Mouse (Mus musculus): Measurements from ENCODE around the gene Sash3. TPM values are rescaled to one million over a fixed set of nuclear protein-coding genes. Genes with fewer than 3 reads are reported as not detected.
A peak's percentile ranks its signal among the peaks of the same experiment; 100 is the strongest.

Sash3 gene
- polyA plus RNA-seq, 1 experiment from 2014 or later, result 2.2 TPM

- no peaks in the 10 kb centered on the region for H3K36me3 ChIP-seq
- ATAC-seq (replicated peaks; ENCODE audit: insufficient number of reproducible peaks, insufficient read depth, low FRiP score, low read depth), result no peak
- 0 out of 2 replicates have a peak, but pooled peaks cover 2% of the 10 kb centered on the region for H3K4me1 ChIP-seq (replicated peaks)
- H3K27me3 ChIP-seq, result no peaks in the 10 kb centered on the region
- H3K9me3 ChIP-seq (replicated peaks), result no peaks in the 10 kb centered on the region
- no peak overlapping the region for H3K4me2 ChIP-seq
- 57% methylated on average over 6 of the region's 6 CpGs for WGBS
- H3K4me3 ChIP-seq, result no peak overlapping the region
- no peak overlapping the region for H3K9ac ChIP-seq
- no peak overlapping the region for H3K27ac ChIP-seq
Measured at GRCm38 (mm10) chrX:48141481-48141880, 4.8 kb upstream of the Sash3 start.

- Histone ChIP-seq H3K4me3 (peak overlapping the region; percentile 35), H3K4me1 (replicated peaks) (0 out of 2 replicates have a peak, but pooled peaks cover 2% of the 10 kb centered on the region), H3K27ac (no peak overlapping the region), H3K9ac (no peak overlapping the region), H3K4me2 (peak overlapping the region; percentile 55), H3K9me3 (replicated peaks) (no peaks in the 10 kb centered on the region), H3K27me3 (no peaks in the 10 kb centered on the region), H3K36me3 (no peaks in the 10 kb centered on the region)
- 46% methylated on average over 25 of the region's 26 CpGs for WGBS
- no peak for ATAC-seq (replicated peaks; ENCODE audit: insufficient number of reproducible peaks, insufficient read depth, low FRiP score, low read depth)
Measured at GRCm38 (mm10) chrX:48143415-48144335, 2.6 kb upstream of the Sash3 start.

GRCm38 (mm10) chrX:48147226-48147625, 990 bp downstream of the Sash3 start:
- Histone ChIP-seq H3K4me3 (peak overlapping the region; percentile 11), H3K27me3 (no peaks in the 10 kb centered on the region), H3K4me1 (replicated peaks) (no peaks in the 10 kb centered on the region; the same call in 1 of the 2 replicates), H3K9ac (no peak overlapping the region), H3K27ac (0 out of 2 replicates have a peak overlapping the region, but pooled peaks have one; percentile 31), H3K4me2 (no peak overlapping the region), H3K9me3 (replicated peaks) (no peaks in the 10 kb centered on the region), H3K36me3 (no peaks in the 10 kb centered on the region)
- WGBS, result 71% methylated on average over 2 of the region's 2 CpGs
- no peak for ATAC-seq (replicated peaks; ENCODE audit: insufficient number of reproducible peaks, insufficient read depth, low FRiP score, low read depth)

DNA sequence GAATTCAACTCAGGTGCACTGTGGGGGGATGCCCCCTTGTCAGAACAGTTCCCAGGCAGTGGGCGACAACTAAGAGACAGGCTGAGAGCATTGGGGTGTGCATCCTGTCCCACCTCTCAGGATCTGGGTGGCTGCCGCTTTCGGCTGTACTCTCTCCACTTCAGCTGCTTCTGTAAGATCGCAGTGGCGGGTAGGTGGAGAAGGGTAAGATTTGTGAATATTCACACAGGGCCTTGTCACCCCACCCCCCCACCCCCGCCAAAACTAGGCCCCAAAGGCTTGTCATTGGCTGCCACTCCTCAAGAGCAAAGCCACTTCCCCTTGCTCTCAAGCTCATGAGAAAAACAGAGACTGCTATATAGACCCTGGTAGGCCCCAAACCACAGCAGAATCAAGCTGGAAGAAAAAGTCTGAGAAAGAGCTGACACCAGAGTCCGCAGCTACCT, 1.5 kb downstream of the Sash3 start:
- Histone ChIP-seq H3K9me3 (replicated peaks) (no peaks in the 10 kb centered on the region), H3K4me1 (replicated peaks) (peaks cover 3% of the 10 kb centered on the region), H3K4me2 (no peak overlapping the region), H3K27me3 (no peaks in the 10 kb centered on the region), H3K9ac (no peak overlapping the region), H3K4me3 (peak overlapping the region; percentile 7; the same call in 1 of the 2 replicates), H3K36me3 (no peaks in the 10 kb centered on the region), H3K27ac (0 out of 2 replicates have a peak overlapping the region, but pooled peaks have one; percentile 31)
- ATAC-seq (replicated peaks; ENCODE audit: insufficient number of reproducible peaks, insufficient read depth, low FRiP score, low read depth), result no peak
- 78% methylated on average over 7 of the region's 7 CpGs for WGBS

DNA sequence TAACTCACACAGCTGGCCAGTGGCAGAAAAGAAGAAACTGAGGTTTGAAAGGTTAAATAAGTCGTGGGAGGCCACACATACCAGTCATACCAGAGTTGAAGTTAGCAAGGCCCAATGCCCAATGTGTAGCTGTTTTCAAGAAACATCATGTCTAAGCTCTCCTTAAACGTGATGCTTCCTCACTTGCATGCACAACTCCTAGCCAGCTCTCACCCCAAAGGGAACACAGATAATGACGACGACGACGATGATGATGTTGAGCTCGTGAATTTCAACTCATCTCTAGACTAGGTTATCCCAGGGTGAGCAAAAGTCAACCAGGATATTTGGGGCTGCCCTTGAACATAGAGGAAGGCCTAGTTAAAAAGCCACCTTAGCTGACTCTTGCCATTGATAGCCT, 5.9 kb downstream of the Sash3 start:
- peaks cover 4% of the 10 kb centered on the region for H3K4me1 ChIP-seq (replicated peaks)
- no peak overlapping the region for H3K4me3 ChIP-seq
- H3K9ac ChIP-seq, result no peak overlapping the region
- no peak overlapping the region for H3K27ac ChIP-seq
- no peaks in the 10 kb centered on the region for H3K27me3 ChIP-seq
- no peaks in the 10 kb centered on the region for H3K36me3 ChIP-seq
- no peaks in the 10 kb centered on the region for H3K9me3 ChIP-seq (replicated peaks)
- 56% methylated on average over 7 of the region's 7 CpGs for WGBS
- H3K4me2 ChIP-seq, result no peak overlapping the region
- ATAC-seq (replicated peaks; ENCODE audit: insufficient number of reproducible peaks, insufficient read depth, low FRiP score, low read depth), result no peak

GRCm38 (mm10) chrX:48153414-48153813, 7.2 kb downstream of the Sash3 start:
- Histone ChIP-seq H3K27me3 (no peaks in the 10 kb centered on the region), H3K36me3 (no peaks in the 10 kb centered on the region), H3K9ac (no peak overlapping the region), H3K4me3 (no peak overlapping the region), H3K9me3 (replicated peaks) (no peaks in the 10 kb centered on the region), H3K4me2 (no peak overlapping the region), H3K27ac (no peak overlapping the region), H3K4me1 (replicated peaks) (peaks cover 4% of the 10 kb centered on the region)
- ATAC-seq (replicated peaks; ENCODE audit: insufficient number of reproducible peaks, insufficient read depth, low FRiP score, low read depth), result no peak
- 74% methylated on average over 2 of the region's 2 CpGs for WGBS

DNA sequence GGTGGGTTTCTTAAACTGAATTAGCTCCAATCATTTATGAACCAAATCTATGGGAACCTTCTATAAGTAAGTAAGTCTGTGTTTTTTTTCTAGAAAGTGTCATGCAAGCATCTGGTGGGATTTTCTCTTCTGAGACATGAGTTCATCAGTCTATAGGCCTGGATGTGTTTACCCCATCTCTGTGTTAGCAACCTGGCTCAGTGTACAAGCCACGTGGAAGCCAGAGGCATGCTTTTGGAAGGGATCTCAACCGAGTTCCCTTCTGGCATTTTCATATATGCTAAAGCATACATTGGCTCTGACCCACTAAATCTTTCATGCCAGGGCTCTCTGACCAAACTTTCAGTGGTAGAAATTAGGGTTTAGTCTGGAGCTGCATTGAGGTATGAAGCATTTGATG, 7.7 kb downstream of the Sash3 start:
- ATAC-seq (replicated peaks; ENCODE audit: insufficient number of reproducible peaks, insufficient read depth, low FRiP score, low read depth), result no peak
- 65% methylated on average over 2 of the region's 2 CpGs for WGBS
- H3K27ac ChIP-seq, result no peak overlapping the region
- no peak overlapping the region for H3K4me3 ChIP-seq
- peaks cover 4% of the 10 kb centered on the region for H3K4me1 ChIP-seq (replicated peaks)
- H3K27me3 ChIP-seq, result no peaks in the 10 kb centered on the region
- H3K9ac ChIP-seq, result no peak overlapping the region
- no peaks in the 10 kb centered on the region for H3K36me3 ChIP-seq
- H3K9me3 ChIP-seq (replicated peaks), result no peaks in the 10 kb centered on the region
- H3K4me2 ChIP-seq, result no peak overlapping the region

DNA sequence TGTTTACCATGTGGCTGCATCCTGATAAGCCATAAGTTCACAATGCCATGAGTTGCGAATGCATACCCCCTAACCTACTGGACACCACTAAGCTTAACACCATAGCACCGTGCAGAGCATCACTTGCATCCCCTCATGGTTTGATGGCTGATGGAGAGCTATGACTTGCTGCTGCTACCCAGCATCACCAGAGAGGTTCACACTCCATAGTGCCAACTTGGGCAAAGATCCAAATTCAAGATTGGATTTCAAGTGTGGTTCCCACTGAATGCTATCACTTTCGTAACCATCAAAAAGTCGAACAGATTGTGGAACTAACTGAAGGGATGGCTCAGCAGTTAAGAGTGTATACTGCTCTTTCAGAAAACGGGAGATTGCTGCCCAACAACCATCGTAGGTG, 9.3 kb downstream of the Sash3 start:
- ATAC-seq (replicated peaks; ENCODE audit: insufficient number of reproducible peaks, insufficient read depth, low FRiP score, low read depth), result no peak
- 76% methylated on average over 6 of the region's 6 CpGs for WGBS
- no peak overlapping the region for H3K4me2 ChIP-seq
- H3K36me3 ChIP-seq, result no peaks in the 10 kb centered on the region
- H3K27me3 ChIP-seq, result no peaks in the 10 kb centered on the region
- no peak overlapping the region for H3K4me3 ChIP-seq
- peaks cover 4% of the 10 kb centered on the region for H3K4me1 ChIP-seq (replicated peaks)
- H3K9ac ChIP-seq, result no peak overlapping the region
- no peaks in the 10 kb centered on the region for H3K9me3 ChIP-seq (replicated peaks)
- H3K27ac ChIP-seq, result no peak overlapping the region

DNA sequence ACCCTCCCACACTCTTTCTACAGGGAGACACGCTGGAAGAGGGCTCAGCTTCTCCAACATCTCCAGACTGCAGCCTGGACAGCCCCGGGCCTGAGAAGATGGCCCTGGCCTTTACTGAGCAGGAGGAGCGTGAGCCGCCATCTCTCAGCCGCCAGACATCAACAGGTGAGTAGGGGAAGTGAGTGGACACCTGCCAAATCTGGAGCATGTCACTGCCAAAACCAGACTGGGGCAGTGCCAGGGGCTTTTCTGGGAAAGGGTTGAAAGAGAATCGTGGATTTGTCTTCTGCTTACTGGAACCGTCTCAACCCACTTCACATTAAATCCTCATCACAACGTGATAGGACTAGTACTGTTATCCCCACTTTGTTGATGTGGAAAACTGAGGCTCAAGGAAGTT, 11.2 kb downstream of the Sash3 start:
- Histone ChIP-seq H3K9ac (no peak overlapping the region), H3K27me3 (no peaks in the 10 kb centered on the region), H3K9me3 (replicated peaks) (no peaks in the 10 kb centered on the region), H3K27ac (no peak overlapping the region), H3K36me3 (no peaks in the 10 kb centered on the region), H3K4me2 (no peak overlapping the region), H3K4me1 (replicated peaks) (peaks cover 4% of the 10 kb centered on the region), H3K4me3 (no peak overlapping the region)
- ATAC-seq (replicated peaks; ENCODE audit: insufficient number of reproducible peaks, insufficient read depth, low FRiP score, low read depth), result no peak
- 70% methylated on average over 8 of the region's 8 CpGs for WGBS

DNA sequence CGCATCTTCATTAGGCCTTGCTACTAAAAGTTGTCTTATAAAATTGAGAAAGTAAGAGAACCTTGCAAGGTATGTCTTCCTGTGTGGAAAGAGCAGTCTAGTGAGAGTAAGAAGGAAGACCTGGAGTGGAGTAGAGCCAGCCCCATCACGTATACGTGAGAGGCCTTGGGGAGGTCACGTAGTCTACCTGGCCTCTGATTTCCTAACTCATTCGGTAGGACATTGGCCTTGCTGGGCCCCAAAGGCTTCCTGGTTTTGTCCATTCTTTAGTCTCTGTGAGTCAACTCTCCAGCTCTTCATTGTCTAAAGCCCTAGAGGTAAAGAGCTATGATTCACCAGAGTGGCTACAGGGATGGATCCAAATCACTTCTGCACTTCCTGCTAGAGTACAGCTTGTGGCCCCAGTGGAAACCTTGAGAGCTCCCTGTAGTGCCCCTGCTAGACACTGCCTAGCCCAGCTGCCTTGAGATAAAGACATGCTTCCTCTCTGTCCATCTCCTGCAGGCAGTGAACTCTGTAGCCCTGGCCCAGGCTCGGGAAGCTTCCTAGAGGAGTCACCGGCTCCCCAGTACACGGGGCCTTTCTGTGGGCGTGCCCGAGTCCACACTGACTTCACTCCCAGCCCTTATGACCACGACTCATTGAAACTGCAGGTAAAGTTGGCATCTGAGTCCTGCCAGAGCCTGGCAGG, 12.1 kb downstream of the Sash3 start:
- H3K4me3 ChIP-seq, result no peak overlapping the region
- H3K4me2 ChIP-seq, result no peak overlapping the region
- H3K9me3 ChIP-seq (replicated peaks), result no peaks in the 10 kb centered on the region
- H3K9ac ChIP-seq, result no peak overlapping the region
- no peak for ATAC-seq (replicated peaks; ENCODE audit: insufficient number of reproducible peaks, insufficient read depth, low FRiP score, low read depth)
- no peak overlapping the region for H3K27ac ChIP-seq
- WGBS, result 83% methylated on average over 11 of the region's 11 CpGs
- no peaks in the 10 kb centered on the region for H3K36me3 ChIP-seq
- H3K27me3 ChIP-seq, result no peaks in the 10 kb centered on the region
- H3K4me1 ChIP-seq (replicated peaks), result no peaks in the 10 kb centered on the region

- 70% methylated on average over 1 of the region's 1 CpGs for WGBS
- H3K4me3 ChIP-seq, result no peak overlapping the region
- H3K4me1 ChIP-seq (replicated peaks), result no peaks in the 10 kb centered on the region
- H3K27ac ChIP-seq, result no peak overlapping the region
- H3K9me3 ChIP-seq (replicated peaks), result no peaks in the 10 kb centered on the region
- no peak overlapping the region for H3K4me2 ChIP-seq
- no peaks in the 10 kb centered on the region for H3K27me3 ChIP-seq
- H3K9ac ChIP-seq, result no peak overlapping the region
- H3K36me3 ChIP-seq, result no peaks in the 10 kb centered on the region; the same call in 1 of the 2 replicates
- no peak for ATAC-seq (replicated peaks; ENCODE audit: insufficient number of reproducible peaks, insufficient read depth, low FRiP score, low read depth)
Measured at GRCm38 (mm10) chrX:48169892-48170291, 23.7 kb downstream of the Sash3 start.
